Mouse (Mus musculus) midbrain, embryonic 16.5 days (tissue): ENCODE data around the gene Slc27a3. TPM values are rescaled to one million over a fixed set of nuclear protein-coding genes. Genes with fewer than 3 reads are reported as not detected.
"Not testable (repeated sequence)": the region's sequence is repeated elsewhere in the genome, so short reads cannot be mapped to it uniquely, and the experiment has no call there.

Experiments
- ATAC-seq: fragments of 200-750 bp; cut with Nextera tagmentation; 2 replicates; pipeline ENCODE4 v1.8.0; 2017; ENCODE audit warnings: moderate TSS enrichment
- H3K27ac ChIP-seq: fragments of 300-500 bp; sonication (generic); 2 replicates; pipeline ENCODE4 v1.5.1; 2014; ENCODE audit warnings: mild to moderate bottlenecking, low read length, mixed read lengths
- H3K27me3 ChIP-seq: fragments of 300-500 bp; sonication (generic); 2 replicates; pipeline ENCODE4 v1.6.1; 2014; ENCODE audit warnings: low read depth, low read length, mixed read lengths; ENCODE audit not compliant: control insufficient read depth, insufficient read depth
- H3K36me3 ChIP-seq: fragments of 300-500 bp; sonication (generic); 2 replicates; pipeline ENCODE4 v1.6.1; 2014; ENCODE audit warnings: mild to moderate bottlenecking, low read length, moderate library complexity, mixed read lengths; ENCODE audit not compliant: control insufficient read depth, insufficient read depth
- H3K4me1 ChIP-seq: fragments of 300-500 bp; sonication (generic); 2 replicates; pipeline ENCODE4 v1.6.1; 2014; ENCODE audit warnings: mild to moderate bottlenecking, low read length, mixed read lengths; ENCODE audit not compliant: control insufficient read depth, insufficient read depth
- H3K4me2 ChIP-seq: fragments of 300-500 bp; sonication (generic); 2 replicates; pipeline ENCODE4 v1.6.1; 2014; ENCODE audit warnings: mild to moderate bottlenecking, low read length, mixed read lengths
- H3K4me3 ChIP-seq: fragments of 300-500 bp; sonication (generic); 2 replicates; pipeline ENCODE4 v1.5.1; 2014; ENCODE audit warnings: low read depth, mild to moderate bottlenecking, low read length, moderate library complexity, mixed read lengths
- H3K9ac ChIP-seq: fragments of 300-500 bp; sonication (generic); 2 replicates; pipeline ENCODE4 v1.6.1; 2014; ENCODE audit warnings: low read depth, low read length, mixed read lengths
- H3K9me3 ChIP-seq: fragments of 300-500 bp; sonication (generic); replicated peaks from 2 replicates; pipeline ENCODE4 v1.6.1; 2014; ENCODE audit warnings: mild to moderate bottlenecking, low read length, mixed read lengths; ENCODE audit not compliant: control insufficient read depth, poor library complexity, severe bottlenecking
- WGBS: fragments of 180-500 bp; shearing (Covaris S2); extraction: QIAGEN DNeasy Blood & Tissue Kit; methylation state at CpG from one replicate; pipeline ENCODE4 v1.1.7; 2014; 5-methylcytosine and 5-hydroxymethylcytosine counted together
- polyA plus RNA-seq: library from polyadenylated mRNA; unstranded; fragments of >200 nt; fragmentation: Nextera tagmentation; extraction: Ambion mirVana; gene quantifications from 2 replicates; pipeline ENCODE4 v1.2.1, GENCODE M21; 2015

The Slc27a3 gene
- polyA plus RNA-seq, 1 experiment from 2014 or later: 30.7 TPM

DNA sequence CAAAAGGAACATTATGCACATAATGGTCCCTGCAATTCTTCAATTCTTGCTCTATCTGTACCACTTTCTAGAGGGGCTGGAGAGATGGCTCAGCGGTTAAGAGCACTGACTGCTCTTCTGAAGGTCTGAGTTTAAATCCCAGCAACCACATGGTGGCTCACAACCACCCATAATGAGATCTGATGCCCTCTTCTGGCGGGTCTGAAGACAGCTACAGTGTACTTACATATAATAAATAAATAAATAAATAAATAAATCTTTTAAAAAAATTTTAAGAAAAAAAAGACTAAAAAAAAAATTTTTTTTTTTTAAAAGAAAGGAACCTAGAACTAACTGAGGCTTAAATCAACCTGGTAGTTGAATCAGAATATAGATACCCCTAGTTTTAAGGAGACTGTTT lies 46.9 kb downstream of the Slc27a3 start:
- not testable (repeated sequence) for H3K27me3 ChIP-seq
- 51% methylated on average over 2 of the region's 2 CpGs for WGBS

DNA sequence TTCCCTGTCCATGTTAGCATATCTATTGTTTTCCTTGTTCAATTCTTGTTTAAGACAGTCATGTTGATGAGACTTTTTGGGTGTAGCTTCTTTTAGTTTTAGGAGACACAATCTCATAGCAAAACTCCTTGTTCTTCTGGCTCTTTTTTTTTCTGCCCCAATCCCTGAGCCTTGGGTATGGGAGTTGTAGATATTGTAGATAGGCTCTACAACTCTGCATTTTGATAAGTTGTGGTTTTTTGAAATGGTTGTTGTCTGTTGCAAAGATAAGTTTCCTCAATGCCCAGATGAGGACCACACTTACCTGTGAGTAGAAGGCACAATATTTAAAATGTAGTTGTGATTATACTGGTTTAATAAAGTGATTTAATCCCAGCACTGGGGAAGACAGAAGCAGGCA lies 49.6 kb downstream of the Slc27a3 start:
- Histone ChIP-seq H3K9me3 (no peaks in the 10 kb centered on the region), H3K9ac (no peak overlapping the region), H3K36me3 (no peaks in the 10 kb centered on the region; the same call in 1 of the 2 replicates), H3K4me1 (peaks cover 3% of the 10 kb centered on the region; the same call in 1 of the 2 replicates), H3K27ac (no peak overlapping the region), H3K4me3 (no peak overlapping the region), H3K4me2 (no peak overlapping the region), H3K27me3 (no peaks in the 10 kb centered on the region)
- no peak for ATAC-seq

More for the DNA sequence above, 46.9 kb downstream of the Slc27a3 start:
- not testable (repeated sequence) for H3K9me3 ChIP-seq, H3K4me1 ChIP-seq, H3K4me2 ChIP-seq, H3K27ac ChIP-seq, ATAC-seq, H3K9ac ChIP-seq, H3K36me3 ChIP-seq, H3K4me3 ChIP-seq

DNA sequence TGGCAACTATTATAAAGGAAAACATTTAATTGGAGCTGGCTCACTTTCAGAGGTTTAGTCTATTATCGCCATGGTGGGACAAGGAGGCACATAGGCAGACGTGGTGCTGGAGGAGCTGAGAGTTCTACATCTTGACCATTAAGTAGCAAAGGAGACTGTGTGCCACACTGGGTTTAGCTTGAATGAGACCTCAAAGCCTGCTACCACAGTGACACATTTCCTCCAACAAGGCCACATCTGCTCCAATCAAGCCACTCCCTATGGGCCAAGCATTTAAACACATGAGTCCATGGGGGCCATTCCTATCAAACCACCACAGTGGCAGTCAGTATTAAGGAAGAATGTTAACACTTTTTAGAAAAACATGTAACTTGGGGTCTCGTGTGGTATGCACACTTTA lies 51.5 kb downstream of the Slc27a3 start:
- Histone ChIP-seq H3K36me3 (no peaks in the 10 kb centered on the region; the same call in 1 of the 2 replicates), H3K27ac (no peak overlapping the region), H3K4me1 (peaks cover 3% of the 10 kb centered on the region; the same call in 1 of the 2 replicates), H3K27me3 (no peaks in the 10 kb centered on the region), H3K9ac (no peak overlapping the region), H3K4me3 (no peak overlapping the region), H3K9me3 (no peaks in the 10 kb centered on the region), H3K4me2 (no peak overlapping the region)
- 76% methylated on average over 3 of the region's 3 CpGs for WGBS
- ATAC-seq: no peak

DNA sequence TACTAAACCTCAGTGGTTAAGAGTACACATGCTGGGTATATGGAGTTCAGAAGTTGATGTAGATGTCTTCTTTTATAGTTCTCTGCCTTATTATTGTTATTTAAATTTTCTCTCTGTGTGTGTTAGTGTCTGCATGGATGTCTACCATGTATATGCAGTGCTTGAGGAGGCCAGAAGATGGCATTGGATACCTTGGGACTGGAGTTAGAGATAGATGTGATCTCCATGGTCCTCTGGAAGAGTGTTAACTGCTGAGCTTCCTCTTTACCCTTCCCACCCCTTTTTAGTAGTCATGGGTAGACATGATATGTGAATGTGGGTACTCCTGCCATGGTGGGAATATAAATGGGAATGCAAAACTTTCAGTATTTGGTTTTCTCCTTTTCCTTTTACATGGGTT lies 54.2 kb downstream of the Slc27a3 start:
- Histone ChIP-seq H3K4me1 (peaks cover 3% of the 10 kb centered on the region; the same call in 1 of the 2 replicates), H3K9me3 (no peaks in the 10 kb centered on the region), H3K9ac (no peak overlapping the region), H3K4me2 (no peak overlapping the region), H3K36me3 (no peaks in the 10 kb centered on the region), H3K27ac (no peak overlapping the region), H3K27me3 (no peaks in the 10 kb centered on the region), H3K4me3 (no peak overlapping the region)
- ATAC-seq: no peak

Other genes starting within 250 kb of the Slc27a3 start
- 691 and 714 TPM in 2 replicates for gene Rps27, start 176.3 kb downstream of the Slc27a3 start, polyA plus RNA-seq
- 19.6 and 22.4 TPM in 2 replicates for gene Rab13, start 176.2 kb downstream of the Slc27a3 start, polyA plus RNA-seq
- gene Jtb, start 158.3 kb downstream of the Slc27a3 start, polyA plus RNA-seq: 87.6 and 100 TPM in 2 replicates
- 1.1 and 2.2 TPM in 2 replicates for gene Creb3l4, start 146.4 kb downstream of the Slc27a3 start, polyA plus RNA-seq
- gene Slc39a1, start 141.8 kb downstream of the Slc27a3 start, polyA plus RNA-seq: 43.0 and 46.8 TPM in 2 replicates
- gene Crtc2, start 135.8 kb downstream of the Slc27a3 start, polyA plus RNA-seq: 21.5 and 24.6 TPM in 2 replicates
- gene Dennd4b, start 124.8 kb downstream of the Slc27a3 start, polyA plus RNA-seq: 7.8 and 8.5 TPM in 2 replicates
- 10.9 and 12.0 TPM in 2 replicates for gene Gatad2b, start 96.8 kb downstream of the Slc27a3 start, polyA plus RNA-seq
- gene Ints3, start 43.7 kb upstream of the Slc27a3 start, polyA plus RNA-seq: 30.8 and 31.7 TPM in 2 replicates
- 1.9 TPM in 2 replicates for gene Npr1, start 75.9 kb upstream of the Slc27a3 start, polyA plus RNA-seq
- 260 and 272 TPM in 2 replicates for gene Ilf2, start 86.2 kb upstream of the Slc27a3 start, polyA plus RNA-seq
- 85.1 and 86.6 TPM in 2 replicates for gene Snapin, start 101.1 kb upstream of the Slc27a3 start, polyA plus RNA-seq
- 167 and 181 TPM in 2 replicates for gene Chtop, start 119.6 kb upstream of the Slc27a3 start, polyA plus RNA-seq
- 12.4 and 19.5 TPM in 2 replicates for gene S100a1, start 124.5 kb upstream of the Slc27a3 start, polyA plus RNA-seq
- 7.6 and 8.9 TPM in 2 replicates for gene S100a13, start 124.5 kb upstream of the Slc27a3 start, polyA plus RNA-seq
- not detected in 2 replicates for gene S100a14, start 136.9 kb upstream of the Slc27a3 start, polyA plus RNA-seq
- 34.4 and 36.5 TPM in 2 replicates for gene S100a16, start 147.3 kb upstream of the Slc27a3 start, polyA plus RNA-seq
- 0.16 TPM in 1 of 2 replicates, not detected in the other for gene S100a3, start 170.6 kb upstream of the Slc27a3 start, polyA plus RNA-seq
- not detected in 2 replicates for gene S100a2, start 200.3 kb upstream of the Slc27a3 start, polyA plus RNA-seq
- 0.65 TPM in 1 of 2 replicates, not detected in the other for gene Gm42674, start 212.0 kb upstream of the Slc27a3 start, polyA plus RNA-seq
- gene S100a4, start 213.8 kb upstream of the Slc27a3 start, polyA plus RNA-seq: 0.53 TPM in 1 of 2 replicates, not detected in the other
- gene S100a5, start 218.6 kb upstream of the Slc27a3 start, polyA plus RNA-seq: not detected in 2 replicates
- 19.3 and 19.4 TPM in 2 replicates for gene S100a6, start 222.9 kb upstream of the Slc27a3 start, polyA plus RNA-seq